Mouse (Mus musculus) adrenal gland (tissue): ENCODE measurements around the gene Olfr1358.
"Not testable (repeated sequence)": the region's sequence is repeated elsewhere in the genome, so short reads cannot be mapped to it uniquely, and the experiment has no call there.

Source experiments
- intact Hi-C: fragments of 180-260 bp; cut with DNase I; formaldehyde crosslinking; loops from one replicate; pipeline ENCODE4 v1.15.1; 2025
- long read RNA-seq, 2 experiments: library from polyadenylated mRNA; unstranded; transcript quantifications; one replicate each; pipeline ENCODE4 v2.0.0; 2020; ENCODE audit warnings: borderline replicate concordance in 1 of 2; ENCODE audit not compliant: insufficient replicate concordance in 1 of 2

Gene Olfr1358
- long read RNA-seq, experiment 1: 0 reads
- long read RNA-seq, experiment 2: 0 reads

GRCm38 (mm10) chr10:78517128-78517527 is at the start of gene Olfr1358:
TSS of gene Olfr1358 (plus strand) at chr10:78517428.
- intact Hi-C loops: no loop called here

- intact Hi-C loops: no loop called here
These were observed 49.4 kb upstream of the Olfr1358 start for GRCm38 (mm10) chr10:78467761-78468310.

- intact Hi-C loops: no loop called here
These were observed 46.5 kb upstream of the Olfr1358 start for GRCm38 (mm10) chr10:78470582-78471313.

DNA sequence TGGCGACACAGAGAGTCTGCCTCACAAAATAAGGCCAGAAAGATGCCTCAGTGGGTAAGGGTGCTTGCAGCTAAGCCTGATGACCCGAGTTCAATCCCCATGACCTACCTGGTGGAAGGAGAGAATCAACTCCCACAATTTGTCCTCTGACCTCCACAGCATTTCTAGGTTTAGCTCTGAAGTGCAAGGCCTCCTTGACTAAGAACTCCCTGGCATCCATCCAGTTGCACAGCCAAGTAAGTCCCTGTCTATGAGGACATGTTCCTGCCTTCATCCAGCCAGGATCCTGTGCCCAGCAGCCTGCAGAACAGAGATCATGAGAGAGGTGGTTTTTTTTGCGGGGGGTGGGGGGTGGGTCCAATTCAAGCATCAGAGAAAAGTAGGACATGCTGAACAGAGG is 45.2 kb upstream of the Olfr1358 start:
- intact Hi-C loops: no loop called here

- intact Hi-C loops: no loop called here
These were observed 43.8 kb upstream of the Olfr1358 start for GRCm38 (mm10) chr10:78473434-78473833.

DNA sequence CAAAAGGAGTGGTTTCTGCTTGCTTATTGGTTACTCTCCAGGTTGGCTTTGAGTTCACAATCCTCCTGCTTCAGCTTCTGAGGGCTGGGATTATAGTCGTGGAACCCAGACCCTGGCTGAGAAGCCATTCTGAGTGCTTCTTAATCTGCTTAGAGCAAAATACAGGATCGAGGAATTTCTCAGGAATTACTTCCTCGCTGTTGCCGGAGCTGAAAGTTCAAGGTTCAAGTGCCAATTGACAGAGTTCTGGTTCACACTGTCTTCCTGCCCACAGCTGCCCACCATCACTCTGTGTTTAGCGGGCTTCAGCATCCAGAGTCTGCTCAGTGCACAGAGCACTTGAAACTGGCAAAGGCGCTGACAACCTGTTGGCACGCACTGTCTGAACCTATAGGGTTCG is 42.5 kb upstream of the Olfr1358 start:
- intact Hi-C loops: no loop called here

GRCm38 (mm10) chr10:78476821-78477220 is 40.4 kb upstream of the Olfr1358 start:
- intact Hi-C loops: no loop called here

DNA sequence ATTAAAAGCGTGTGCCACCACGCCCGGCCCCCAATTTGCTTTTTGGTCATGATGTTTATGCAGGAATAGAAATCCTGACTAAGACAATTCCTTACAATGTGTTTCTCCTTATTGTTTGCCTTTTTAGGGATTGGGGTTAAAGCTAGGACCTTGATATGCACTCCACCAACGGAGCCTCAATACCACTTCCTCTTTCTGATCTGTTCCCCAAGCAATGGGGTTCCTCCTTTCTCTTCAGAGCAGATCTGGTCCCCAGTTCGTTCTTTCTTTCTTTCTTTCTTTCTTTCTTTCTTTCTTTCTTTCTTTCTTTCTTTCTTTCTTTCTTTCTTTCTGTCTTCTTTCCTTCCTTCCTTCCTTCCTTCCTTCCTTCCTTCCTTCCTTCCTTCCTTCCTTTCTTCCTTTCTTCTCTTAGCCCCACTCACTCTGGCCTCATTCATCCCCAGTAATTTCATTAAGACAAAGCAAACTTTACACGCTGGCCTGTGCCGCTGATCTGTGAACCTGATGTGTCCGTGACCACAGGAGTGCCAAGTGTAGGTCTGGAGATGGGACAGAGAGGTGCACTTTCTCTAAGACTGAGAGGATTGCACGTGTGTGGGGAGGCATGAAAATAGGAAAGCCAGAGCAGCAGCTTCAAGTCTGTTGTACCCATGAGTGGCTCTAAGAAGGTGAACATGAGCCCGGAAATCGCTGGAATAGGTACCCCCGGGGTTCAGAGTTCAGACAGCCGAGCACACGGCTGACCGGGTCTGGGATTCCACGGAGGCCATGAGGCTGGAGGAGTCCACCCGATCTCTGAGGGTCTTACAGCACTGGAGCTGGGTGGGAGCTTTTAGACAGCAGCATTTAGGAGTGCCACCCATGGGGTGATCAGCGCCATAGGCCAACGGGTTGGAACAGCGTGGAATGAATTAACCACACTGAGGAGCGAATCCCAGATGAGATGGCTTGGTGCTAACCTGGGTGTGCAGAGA is 36.0 kb upstream of the Olfr1358 start:
- intact Hi-C loops: no loop called here

DNA sequence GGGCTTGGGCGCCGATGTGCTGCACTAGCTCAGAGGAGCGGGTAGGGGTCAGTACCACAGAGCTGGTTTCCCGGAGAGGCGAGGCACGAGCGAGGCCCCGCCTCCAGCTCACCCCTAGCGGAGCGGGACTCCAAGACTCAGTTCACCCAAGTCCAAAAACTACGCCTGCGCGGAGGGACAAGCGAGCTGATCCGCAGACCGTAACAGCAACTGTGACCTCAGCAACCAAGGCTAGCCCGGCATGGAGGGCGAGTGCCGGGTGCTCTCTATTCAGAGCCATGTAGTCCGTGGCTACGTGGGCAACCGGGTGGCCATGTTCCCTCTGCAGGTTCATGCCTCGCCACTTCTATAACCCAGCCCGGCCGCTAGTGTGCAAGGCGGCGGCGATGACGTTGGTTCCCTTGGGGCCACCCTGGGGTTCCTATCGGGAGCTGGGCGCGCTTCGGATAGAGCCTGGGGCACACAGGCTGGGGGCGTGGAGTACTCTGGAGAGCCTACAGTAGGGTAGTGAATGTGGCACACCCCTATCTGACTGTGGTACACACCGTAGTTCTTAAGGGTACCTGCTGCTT is 35.2 kb upstream of the Olfr1358 start:
- intact Hi-C loops: no loop called here

DNA sequence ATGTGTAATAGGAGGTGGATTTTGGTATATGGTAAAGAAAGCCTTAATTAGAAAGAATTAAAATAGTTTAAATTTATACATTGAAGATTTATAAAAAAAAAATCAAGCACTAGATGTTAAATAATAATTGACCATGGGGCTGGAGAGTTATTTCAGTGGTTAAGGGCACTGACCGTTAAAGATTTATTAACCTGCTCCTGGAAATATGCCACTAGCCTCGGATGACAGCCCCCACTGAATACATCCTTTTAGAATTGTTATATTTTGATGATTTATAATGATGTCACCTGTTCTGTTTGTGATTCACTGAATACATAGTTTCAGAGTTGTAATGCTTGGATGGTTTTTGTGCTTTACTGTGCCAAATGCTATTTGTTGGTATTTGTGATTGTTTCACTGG is 31.9 kb upstream of the Olfr1358 start:
- intact Hi-C loops: loop anchor here (5.0 kb wide), 1 partner anchor 43 kb away; no protein-coding TSS in a partner anchor

- intact Hi-C loops: loop anchor here (5.0 kb wide), 1 partner anchor 45 kb away; no protein-coding TSS in a partner anchor
These were observed 30.4 kb upstream of the Olfr1358 start for GRCm38 (mm10) chr10:78486871-78487270.

- intact Hi-C loops: loop anchor here (5.0 kb wide), 1 partner anchor 45 kb away; no protein-coding TSS in a partner anchor
These were observed 29.7 kb upstream of the Olfr1358 start for GRCm38 (mm10) chr10:78487431-78488086.

- intact Hi-C loops: no loop called here
These were observed 14.1 kb upstream of the Olfr1358 start for GRCm38 (mm10) chr10:78502986-78503733.

DNA sequence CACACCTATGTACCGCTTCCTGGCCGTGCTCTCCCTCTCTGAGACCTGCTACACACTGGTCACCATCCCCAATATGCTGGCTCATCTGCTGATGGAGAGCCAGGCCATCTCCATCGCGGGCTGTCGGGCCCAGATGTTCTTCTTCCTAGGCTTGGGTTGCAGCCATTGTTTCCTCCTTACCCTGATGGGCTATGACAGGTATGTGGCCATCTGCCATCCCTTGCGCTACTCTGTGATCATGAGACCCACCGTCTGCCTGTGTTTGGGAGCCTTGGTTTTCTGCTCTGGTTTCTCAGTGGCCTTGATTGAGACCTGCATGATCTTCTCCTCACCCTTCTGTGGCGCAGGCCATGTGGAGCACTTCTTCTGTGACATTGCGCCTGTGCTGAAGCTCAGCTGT is 2.6 kb downstream of the Olfr1358 start:
- intact Hi-C loops: loop anchor here (5.0 kb wide), 1 partner anchor 73 kb away; the partner anchor contains the start of gene Syde1

GRCm38 (mm10) chr10:78520260-78521005 is 3.2 kb downstream of the Olfr1358 start:
- intact Hi-C loops: loop anchor here (5.0 kb wide), 1 partner anchor 72 kb away; the partner anchor contains the start of gene Syde1

- intact Hi-C loops: not testable (repeated sequence)
These were observed 7.8 kb downstream of the Olfr1358 start for GRCm38 (mm10) chr10:78525071-78525470.

DNA sequence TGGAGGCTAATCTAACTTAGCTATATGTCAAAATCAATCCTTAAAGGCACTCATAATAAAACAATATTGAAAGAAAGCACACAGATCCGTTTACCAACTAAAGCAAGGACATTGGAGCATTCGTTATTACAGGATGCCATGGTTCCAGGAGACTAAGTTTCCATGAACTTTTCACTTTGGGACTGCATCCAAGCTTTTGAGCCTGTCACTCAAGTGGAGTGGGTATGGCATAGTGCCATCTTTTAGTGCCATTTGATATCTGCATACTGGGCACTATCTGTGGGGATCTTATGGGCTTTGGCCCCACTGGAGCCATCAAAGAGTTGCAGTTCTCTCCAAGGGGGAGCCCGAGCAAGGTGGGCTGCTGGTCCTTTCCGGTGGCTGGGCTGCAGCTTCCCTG is 8.3 kb downstream of the Olfr1358 start:
- intact Hi-C loops: no loop called here

DNA sequence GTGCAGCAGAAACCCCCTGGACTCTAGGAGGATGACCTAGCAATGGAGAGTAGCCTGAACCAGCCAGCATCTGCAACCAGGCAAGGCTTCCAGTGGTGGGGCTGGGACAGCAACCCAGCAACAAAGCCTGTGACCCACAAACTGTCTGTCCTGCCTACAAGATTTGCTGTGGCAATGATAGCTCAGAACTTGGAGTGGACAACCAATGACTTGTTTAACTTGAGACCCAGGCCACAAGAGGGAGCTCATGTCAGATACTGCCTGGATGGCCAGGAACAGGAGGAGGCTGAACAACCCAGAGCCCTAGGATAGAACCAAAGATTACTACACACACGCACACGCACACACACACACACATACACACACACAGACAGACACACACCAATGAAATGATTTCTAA is 23.7 kb downstream of the Olfr1358 start:
- intact Hi-C loops: no loop called here

- intact Hi-C loops: no loop called here
These were observed 47.8 kb downstream of the Olfr1358 start for GRCm38 (mm10) chr10:78565070-78565469.
